17 mouse cellular contexts compared by ENCODE assay signal in the genomic region with DNA sequence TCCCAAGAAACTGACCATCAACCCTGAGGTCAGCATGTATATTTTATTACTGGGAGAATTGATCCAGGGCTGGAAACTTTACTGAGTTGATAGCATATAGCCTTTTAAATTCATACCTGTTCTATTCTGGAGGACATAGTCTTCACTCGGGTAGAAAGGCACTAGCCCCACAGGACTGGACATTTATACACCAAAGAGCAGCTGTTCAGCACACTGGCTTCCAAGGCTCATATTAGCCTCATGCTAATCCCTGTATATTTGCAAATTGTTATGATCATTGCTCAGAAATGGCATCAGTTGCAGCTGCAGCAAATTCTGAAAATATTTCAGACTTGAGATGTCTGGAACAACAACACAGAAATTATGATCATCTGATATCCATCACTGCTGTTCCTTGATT.
DNase-seq lines count a peak whose midpoint lies in the region; TF ChIP-seq lines count a peak whose summit lies in the region.
"Had no signal": no experiment of that assay in that cellular context is flagged by ENCODE, and none has a peak within 500 bp of the region (broad histone marks: within the 10 kb centered on the region; RNA-seq: fewer than 3 reads in every experiment).

No protein-coding gene starts in this region.

- H3K79me2 ChIP-seq in myocyte (ENCODE audit: control insufficient read depth, insufficient read depth), result no peaks in the 10 kb centered on the region

- peak; percentile 10 for DNase-seq in gastrocnemius, adult 18-20 months (ENCODE audit: low spot score)
- no peak for DNase-seq in gastrocnemius, postnatal 25 days
- peak; percentile 4 for DNase-seq in urinary bladder, postnatal 14 days (ENCODE audit: low spot score)
- no peak for DNase-seq in urinary bladder, postnatal 4 days (ENCODE audit: low spot score in 2 of 2)
- no peak for DNase-seq in forebrain, embryonic 10.5 days (ENCODE audit: extremely low spot score, low spot score)
- DNase-seq in lung, postnatal 14 days, result no peak
- DNase-seq: adrenal gland, adult 2 months; adrenal gland, postnatal 10 days; adrenal gland, postnatal 25 days; cerebellum, adult 11-12 months; cerebellum, adult 2 months; cerebellum, adult 9-10 months; cerebellum, postnatal 10 days; cerebellum, postnatal 25 days had no signal

- no peak overlapping the region for H3ac ChIP-seq in myocyte (ENCODE audit: control insufficient read depth, insufficient read length)

- H3K4me3 ChIP-seq in myocyte, result no peak overlapping the region
- H3K4me3 ChIP-seq in forebrain, embryonic 10.5 days, result no peak overlapping the region
- H3K4me3 ChIP-seq: embryonic facial prominence, embryonic 13.5 days; forebrain, embryonic 12.5 days had no signal

- 82% methylated on average over 1 of the region's 1 CpGs for WGBS in forebrain, embryonic 10.5 days

- H3K9me3 ChIP-seq in forebrain, embryonic 10.5 days, result no peaks in the 10 kb centered on the region
- H3K9me3 ChIP-seq: embryonic facial prominence, embryonic 13.5 days; forebrain, embryonic 12.5 days had no signal

- no peaks in the 10 kb centered on the region for H3K27me3 ChIP-seq in myocyte (ENCODE audit: control insufficient read depth, insufficient read depth, insufficient read length)
- H3K27me3 ChIP-seq in forebrain, embryonic 10.5 days (ENCODE audit: poor library complexity, severe bottlenecking), result no peaks in the 10 kb centered on the region
- H3K27me3 ChIP-seq: embryonic facial prominence, embryonic 13.5 days; forebrain, embryonic 12.5 days had no signal

- no peaks in the 10 kb centered on the region for H3K4me1 ChIP-seq in forebrain, embryonic 10.5 days
- H3K4me1 ChIP-seq: embryonic facial prominence, embryonic 13.5 days; forebrain, embryonic 12.5 days had no signal

- no peak for TF ChIP-seq POLR2A in myocyte (IDR thresholded peaks at IDR 0.05; ENCODE audit: insufficient read length, low read depth)

- H3K4me2 ChIP-seq in myocyte (ENCODE audit: low read depth), result no peak overlapping the region
- H3K4me2 ChIP-seq: embryonic facial prominence, embryonic 13.5 days; forebrain, embryonic 12.5 days had no signal

- no peak overlapping the region for H3K27ac ChIP-seq in forebrain, embryonic 10.5 days
- H3K27ac ChIP-seq: embryonic facial prominence, embryonic 13.5 days; forebrain, embryonic 12.5 days had no signal

- H3K36me3 ChIP-seq in myocyte (ENCODE audit: control insufficient read depth, insufficient read depth), result no peaks in the 10 kb centered on the region
- H3K36me3 ChIP-seq in forebrain, embryonic 10.5 days (replicated peaks), result no peaks in the 10 kb centered on the region
- H3K36me3 ChIP-seq: embryonic facial prominence, embryonic 13.5 days; forebrain, embryonic 12.5 days had no signal

TF ChIP-seq in myocyte, 11 proteins besides CTCF, POLR2A, EP300 and RAD21:
- peak in 2 of 3 experiments; percentile 63 to 79 for TF ChIP-seq MYOD1 (IDR thresholded peaks at IDR 0.05; ENCODE audit: control insufficient read depth in 1 of 3, insufficient read length in 2 of 3, low read depth in 2 of 3)
- peak in 1 of 3 experiments; percentile 82 for TF ChIP-seq MYOG (IDR thresholded peaks at IDR 0.05; ENCODE audit: control insufficient read depth in 1 of 3, insufficient read depth in 1 of 3, insufficient read length in 2 of 3, low read depth in 2 of 3)
- TF ChIP-seq TCF12 (IDR thresholded peaks at IDR 0.05; ENCODE audit: insufficient read depth, poor library complexity, severe bottlenecking), result peak; percentile 46
- TF ChIP-seq POLR2AphosphoS2 (IDR thresholded peaks at IDR 0.05; ENCODE audit: insufficient read length, low read depth), result no peak
- peak; percentile 58 for TF ChIP-seq CEBPB (IDR thresholded peaks at IDR 0.05; ENCODE audit: insufficient read depth, poor library complexity, severe bottlenecking)

Comparison
In these comparisons a context has a peak if more than half of its experiments do, and no peak if none do; other contexts are left out.
1. DNase-seq: peak in gastrocnemius, adult 18-20 months (single experiment) and urinary bladder, postnatal 14 days (single experiment); none in gastrocnemius, postnatal 25 days (single experiment), urinary bladder, postnatal 4 days (0 of 2), forebrain, embryonic 10.5 days (single experiment) and lung, postnatal 14 days (single experiment).